Mouse (Mus musculus) bone marrow macrophage, adult 2 months (primary cell): ENCODE results near the gene Fam129a.

Source experiments
- CTCF ChIP-seq: IDR thresholded peaks from 2 replicates; pipeline ENCODE4 v1.5.1; 2012; ENCODE audit warnings: low read depth, mild to moderate bottlenecking, low read length, moderate library complexity
- POLR2A ChIP-seq: IDR thresholded peaks from 2 replicates; pipeline ENCODE4 v1.6.1; 2012; ENCODE audit warnings: mild to moderate bottlenecking, low read depth, low read length, borderline replicate concordance

DNA sequence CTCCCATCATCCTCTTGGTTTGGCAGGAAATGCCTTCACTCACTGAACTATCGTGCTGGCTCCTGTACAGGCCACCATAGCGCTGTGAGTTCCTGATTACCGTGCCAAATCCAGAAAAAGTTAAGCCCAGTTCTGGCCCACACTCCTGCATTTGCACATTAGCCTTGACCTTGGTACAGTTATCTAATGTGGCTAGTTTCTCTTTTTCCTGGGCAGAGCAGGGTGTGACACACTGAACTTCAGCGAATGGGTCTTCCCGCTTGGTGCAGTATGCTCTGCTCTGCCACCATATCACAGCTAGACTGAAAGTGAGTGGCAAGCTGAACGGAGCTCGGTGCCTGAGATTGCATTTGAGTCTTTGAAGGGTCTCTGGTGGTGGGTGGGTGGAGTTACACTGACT is 128.4 kb downstream of the Fam129a start:
- TF ChIP-seq CTCF (no peak), POLR2A (no peak)
